8 mouse cellular contexts compared by ENCODE assay signal in the genomic region with DNA sequence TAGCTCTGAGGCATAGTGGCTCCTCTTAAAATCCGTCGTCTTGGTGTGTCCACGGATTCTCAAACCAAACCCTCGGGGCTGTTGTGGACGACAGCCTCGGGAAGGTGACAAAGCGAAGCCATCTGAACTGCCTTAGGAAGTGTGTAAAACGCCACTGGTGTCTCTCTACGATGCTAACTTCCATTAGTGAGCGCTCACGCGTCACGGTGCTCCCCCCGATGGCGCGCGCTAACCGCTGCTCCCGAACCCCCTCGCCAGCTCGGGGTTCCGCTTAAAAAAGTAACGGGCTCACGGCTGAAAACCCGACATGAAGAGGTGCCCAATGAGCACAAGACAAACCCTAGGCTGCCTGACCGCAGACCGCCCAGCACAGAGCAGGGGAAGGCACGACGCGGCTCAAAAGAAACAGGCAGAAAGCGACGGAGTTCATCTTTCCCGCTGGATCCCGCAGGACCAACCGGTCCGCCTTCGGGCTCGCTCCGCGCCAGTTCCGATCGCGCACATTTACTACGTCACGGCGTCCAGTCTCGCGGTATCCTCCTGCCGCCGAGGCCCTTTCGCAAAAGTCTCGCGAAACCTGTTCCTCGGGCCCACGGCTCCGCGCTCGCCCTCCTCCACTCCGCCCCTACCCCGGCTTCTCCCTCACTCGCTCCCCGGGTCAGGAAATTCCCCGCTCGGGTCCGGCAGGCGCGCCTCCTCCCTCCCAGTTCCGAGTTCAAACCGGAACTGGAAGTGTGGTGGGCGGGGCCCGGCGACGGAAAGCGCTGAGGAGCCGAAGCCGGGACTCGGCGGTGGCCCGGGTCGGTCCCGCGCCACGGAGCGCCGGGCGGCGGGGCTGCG. TPM values are rescaled to one million over a fixed set of nuclear protein-coding genes. Genes with fewer than 3 reads are reported as not detected.
DNase-seq lines count a peak whose midpoint lies in the region; ATAC-seq and TF ChIP-seq lines count a peak whose summit lies in the region.

A gene (plus strand): TSS at position 744 of the 840 bp plus-strand sequence.

- TF ChIP-seq POLR2A in heart, adult 2 months (IDR thresholded peaks at IDR 0.05; ENCODE audit: insufficient read depth, low read depth, low read length): peak; percentile 69

- H3K9ac ChIP-seq in embryonic facial prominence, embryonic 14.5 days (ENCODE audit: low read depth, low read length): peak within 1 kb of the TSS; percentile 93
- H3K9ac ChIP-seq in heart, adult 2 months (ENCODE audit: low read depth, low read length): peak within 1 kb of the TSS; percentile 87
- H3K9ac ChIP-seq in limb, embryonic 13.5 days: peak within 1 kb of the TSS; percentile 91
- peak within 1 kb of the TSS; percentile 84 for H3K9ac ChIP-seq in midbrain, embryonic 16.5 days (ENCODE audit: low read depth, low read length)

- peak within 1 kb of the TSS; percentile 88 for H3K4me3 ChIP-seq in embryonic facial prominence, embryonic 14.5 days (ENCODE audit: low read depth, low read length)
- peak within 1 kb of the TSS; percentile 71 for H3K4me3 ChIP-seq in heart, adult 2 months
- peak within 1 kb of the TSS; percentile 88 for H3K4me3 ChIP-seq in limb, embryonic 13.5 days
- peak within 1 kb of the TSS; percentile 82 for H3K4me3 ChIP-seq in midbrain, embryonic 16.5 days (ENCODE audit: low read depth, low read length)

- peak; percentile 96 for ATAC-seq in embryonic facial prominence, embryonic 14.5 days (ENCODE audit: low read depth)
- ATAC-seq in limb, embryonic 13.5 days (ENCODE audit: low FRiP score, low read depth): peak; percentile 96
- peak; percentile 94 for ATAC-seq in midbrain, embryonic 16.5 days

- no peaks in the 10 kb centered on the region for H3K27me3 ChIP-seq in embryonic facial prominence, embryonic 14.5 days (replicated peaks; ENCODE audit: control insufficient read depth, insufficient read depth, low read length)
- H3K27me3 ChIP-seq in heart, adult 2 months (ENCODE audit: control insufficient read depth, insufficient read depth, low read length): no peaks in the 10 kb centered on the region
- no peaks in the 10 kb centered on the region for H3K27me3 ChIP-seq in limb, embryonic 13.5 days
- no peaks in the 10 kb centered on the region for H3K27me3 ChIP-seq in midbrain, embryonic 16.5 days (ENCODE audit: control insufficient read depth, insufficient read depth, low read depth, low read length)

- intact Hi-C loops in heart, adult 2 months (cut with DNase I): loop anchor here (2.0 kb wide), 1 partner anchor 693 kb away; a partner anchor contains a TSS

- 0 out of 2 replicates have a peak, but pooled peaks have one; percentile 37 for TF ChIP-seq EP300 in heart, adult 2 months (IDR thresholded peaks at IDR 0.05; ENCODE audit: insufficient read depth, low read depth, low read length)

- H3K4me1 ChIP-seq in embryonic facial prominence, embryonic 14.5 days (ENCODE audit: control insufficient read depth, insufficient read depth, low read length): peaks cover 20% of the 10 kb centered on the region; the same call in 1 of the 2 replicates
- H3K4me1 ChIP-seq in heart, adult 2 months (ENCODE audit: control insufficient read depth, insufficient read depth, low read length): peaks cover 4% of the 10 kb centered on the region; the same call in 1 of the 2 replicates
- H3K4me1 ChIP-seq in limb, embryonic 13.5 days: peaks cover 20% of the 10 kb centered on the region
- peaks cover 23% of the 10 kb centered on the region for H3K4me1 ChIP-seq in midbrain, embryonic 16.5 days (ENCODE audit: control insufficient read depth, insufficient read depth, low read length)

- peaks cover 2% of the 10 kb centered on the region; the same call in 1 of the 2 replicates for H3K79me2 ChIP-seq in heart, adult 2 months (replicated peaks; ENCODE audit: control insufficient read depth, insufficient read depth, low read length)

- no peaks in the 10 kb centered on the region for H3K36me3 ChIP-seq in embryonic facial prominence, embryonic 14.5 days (ENCODE audit: control insufficient read depth, insufficient read depth, low read length)
- peaks cover 12% of the 10 kb centered on the region for H3K36me3 ChIP-seq in heart, adult 2 months (ENCODE audit: control insufficient read depth, insufficient read depth, low read length)
- H3K36me3 ChIP-seq in limb, embryonic 13.5 days: no peaks in the 10 kb centered on the region
- H3K36me3 ChIP-seq in midbrain, embryonic 16.5 days (ENCODE audit: control insufficient read depth, insufficient read depth, low read length): no peaks in the 10 kb centered on the region

- under 1% methylated on average over 52 of the region's 88 CpGs for WGBS in embryonic facial prominence, embryonic 14.5 days
- WGBS in heart, adult 2 months: under 1% methylated on average over 87 of the region's 88 CpGs
- under 1% methylated on average over 88 of the region's 88 CpGs for WGBS in limb, embryonic 13.5 days
- WGBS in midbrain, embryonic 16.5 days: under 1% methylated on average over 87 of the region's 88 CpGs

- no peak for TF ChIP-seq CTCF in heart, adult 2 months (IDR thresholded peaks at IDR 0.05)

- peak within 1 kb of the TSS; percentile 99 for H3K27ac ChIP-seq in embryonic facial prominence, embryonic 14.5 days (replicated peaks; ENCODE audit: low read depth, low read length)
- H3K27ac ChIP-seq in heart, adult 2 months: peak within 1 kb of the TSS; percentile 99
- H3K27ac ChIP-seq in limb, embryonic 13.5 days: peak within 1 kb of the TSS; percentile 95
- H3K27ac ChIP-seq in midbrain, embryonic 16.5 days (ENCODE audit: low read length): peak within 1 kb of the TSS; percentile 99

- H3K9me3 ChIP-seq in embryonic facial prominence, embryonic 14.5 days (ENCODE audit: control insufficient read depth, low read length): no peaks in the 10 kb centered on the region
- no peaks in the 10 kb centered on the region for H3K9me3 ChIP-seq in limb, embryonic 13.5 days
- no peaks in the 10 kb centered on the region for H3K9me3 ChIP-seq in midbrain, embryonic 16.5 days (replicated peaks; ENCODE audit: control insufficient read depth, low read length, poor library complexity, severe bottlenecking)

- DNase-seq in 3T3-L1 (ENCODE audit: low read depth, low spot score): peak; percentile 94
- DNase-seq in adrenal gland, postnatal 4 days (ENCODE audit: low spot score in 2 of 2): peak; percentile 90 to 93
- peak; percentile 96 for DNase-seq in embryonic facial prominence, embryonic 14.5 days (ENCODE audit: low spot score)
- DNase-seq in heart, adult 2 months: peak; percentile 93 to 98
- peak; percentile 92 to 93 for DNase-seq in kidney, adult 8-10 months
- DNase-seq in spleen, postnatal 10 days (ENCODE audit: low spot score in 2 of 2): peak; percentile 95 to 96

- peak within 1 kb of the TSS; percentile 83 for H3K4me2 ChIP-seq in embryonic facial prominence, embryonic 14.5 days (ENCODE audit: low read depth, low read length)
- peak within 1 kb of the TSS; percentile 88 for H3K4me2 ChIP-seq in limb, embryonic 13.5 days (replicated peaks)
- H3K4me2 ChIP-seq in midbrain, embryonic 16.5 days (ENCODE audit: low read length): peak within 1 kb of the TSS; percentile 79

RNA-seq across cellular contexts. Expression of the gene that starts here (rescaled TPM):
- total RNA-seq in adrenal gland, postnatal 4 days (2021): 10 to 100 TPM; 47.8 to 55.2 TPM
- 42.6 and 43.8 TPM in 2 replicates for polyA plus RNA-seq in embryonic facial prominence, embryonic 14.5 days (2014; fragmentation: Nextera tagmentation; extraction: Ambion mirVana)
- 10 to 100 TPM; 42.6 to 45.9 TPM for total RNA-seq in heart, adult 2 months (2021)
- polyA plus RNA-seq in heart, adult 2 months (2012; rRNA removed): 34.9 and 50.4 TPM in 2 replicates
- 38.0 and 39.1 TPM in 2 replicates for polyA plus RNA-seq in limb, embryonic 13.5 days (2015; fragmentation: Nextera tagmentation; extraction: Ambion mirVana)
- 20.0 and 24.0 TPM in 2 replicates for polyA plus RNA-seq in midbrain, embryonic 16.5 days (2015; fragmentation: Nextera tagmentation; extraction: Ambion mirVana)

Comparison
In these comparisons a context has a peak if more than half of its experiments do, and no peak if none do; other contexts are left out.
1. Peak in every context shown above with its lines: DNase-seq, ATAC-seq, H3K4me3 ChIP-seq and H3K27ac ChIP-seq.